7 mouse cellular contexts compared by ENCODE assay signal in the genomic region with DNA sequence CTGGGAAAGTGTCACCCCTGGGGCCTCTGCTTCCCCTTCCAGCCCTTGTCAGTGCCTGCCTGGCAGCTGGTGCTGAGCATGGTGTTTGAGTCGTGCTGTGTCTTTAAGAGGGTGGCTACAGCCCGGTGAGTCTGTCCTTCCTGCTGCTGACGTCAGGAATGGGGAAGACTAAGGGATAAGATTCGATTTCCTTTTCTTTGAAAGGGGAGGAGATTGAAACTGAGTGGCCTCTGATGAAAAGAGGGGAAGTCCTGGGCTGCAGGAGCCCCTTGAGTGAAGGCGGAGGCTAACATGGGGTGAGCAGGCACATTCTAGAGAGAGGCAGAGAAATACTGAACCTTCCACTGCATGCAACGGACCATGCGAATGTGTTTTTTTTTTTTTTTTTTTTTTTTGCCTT. TPM values are rescaled to one million over a fixed set of nuclear protein-coding genes. Genes with fewer than 3 reads are reported as not detected.
A peak's percentile ranks its signal among the peaks of the same experiment; 100 is the strongest.
DNase-seq lines count a peak whose midpoint lies in the region; ATAC-seq and TF ChIP-seq lines count a peak whose summit lies in the region.

No protein-coding gene starts in this region.

- peaks cover 18% of the 10 kb centered on the region; the same call in 1 of the 2 replicates for H3K36me3 ChIP-seq in hindbrain, postnatal 0 days (ENCODE audit: insufficient read depth, low read length)

- H3K4me3 ChIP-seq in gastrocnemius, adult 2 months, result peak overlapping the region; percentile 62
- peak overlapping the region; percentile 22 for H3K4me3 ChIP-seq in hindbrain, postnatal 0 days (ENCODE audit: low read length)

- H3K4me2 ChIP-seq in hindbrain, postnatal 0 days (ENCODE audit: low read depth, low read length), result peak overlapping the region; percentile 52

- intact Hi-C loops in gastrocnemius, adult 2 months (cut with DNase I), result loop anchor here (5.0 kb wide), 1 partner anchor 117 kb away; a partner anchor contains a TSS
- intact Hi-C loops in left cerebral cortex, postnatal 10 days (cut with DNase I), result no loop called here

- no peak for TF ChIP-seq CTCF in gastrocnemius, adult 2 months (IDR thresholded peaks at IDR 0.05)
- TF ChIP-seq CTCF in hindbrain, postnatal 0 days (IDR thresholded peaks at IDR 0.05; ENCODE audit: low read depth), result no peak

- H3K27me3 ChIP-seq in hindbrain, postnatal 0 days (ENCODE audit: insufficient read depth, low read length), result no peaks in the 10 kb centered on the region

- peak; percentile 23 for ATAC-seq in activated CD4-positive, CD25-positive, alpha-beta regulatory T cell, adult 4 months
- ATAC-seq in hindbrain, postnatal 0 days, result peak; percentile 77
- peak; percentile 60 for ATAC-seq in megakaryocyte progenitor cell, adult 5-6 weeks (replicated peaks; ENCODE audit: poor library complexity)

- peak overlapping the region; percentile 82 for H3K27ac ChIP-seq in gastrocnemius, adult 2 months
- H3K27ac ChIP-seq in hindbrain, postnatal 0 days, result peak overlapping the region; percentile 76

- peaks cover 16% of the 10 kb centered on the region for H3K4me1 ChIP-seq in hindbrain, postnatal 0 days (ENCODE audit: insufficient read depth, low read length)

- no peaks in the 10 kb centered on the region for H3K9me3 ChIP-seq in hindbrain, postnatal 0 days (ENCODE audit: low read length)

- 9% methylated on average over 7 of the region's 7 CpGs for WGBS in hindbrain, postnatal 0 days

- DNase-seq in cerebellum, postnatal 10 days, result peak; percentile 56 to 67
- peak; percentile 68 for DNase-seq in gastrocnemius, adult 2 months
- DNase-seq in hindbrain, postnatal 0 days (ENCODE audit: low spot score), result peak; percentile 81
- peak; percentile 75 to 83 for DNase-seq in left cerebral cortex, postnatal 10 days (ENCODE audit: extremely low spot score in 1 of 2, low spot score in 2 of 2)
- peak; percentile 80 for DNase-seq in skeletal muscle tissue, adult 2 months (ENCODE audit: low read depth, low spot score)

- peak overlapping the region; percentile 15 for H3K9ac ChIP-seq in hindbrain, postnatal 0 days (replicated peaks; ENCODE audit: low read length)

RNA-seq across cellular contexts. Expression of a gene that starts 4.8 kb away (rescaled TPM):
- 10 to 100 TPM; 36.6 to 42.8 TPM for polyA plus RNA-seq in activated CD4-positive, CD25-positive, alpha-beta regulatory T cell, adult 4 months (2017; shearing (Covaris generic))
- 10 to 100 TPM; 13.2 TPM for total RNA-seq in gastrocnemius, adult 2 months (2021)
- total RNA-seq in hindbrain, postnatal 0 days (2014; rRNA removed), result 20.1 and 32.6 TPM in 2 replicates
- polyA plus RNA-seq in hindbrain, postnatal 0 days (2015; fragmentation: Nextera tagmentation; extraction: Ambion mirVana), result 14.3 and 14.4 TPM in 2 replicates
- total RNA-seq in left cerebral cortex, postnatal 10 days (2021), result 10 to 100 TPM; 11.4 to 12.1 TPM
- 22.4 and 24.1 TPM in 2 replicates for total RNA-seq in megakaryocyte progenitor cell, adult 5-6 weeks (2015)
- 12.3 and 15.6 TPM in 2 replicates for total RNA-seq in megakaryocyte progenitor cell, adult 5-6 weeks (2017)

RNA-seq across cellular contexts. Expression of a gene that starts 16.3 kb away (rescaled TPM):
- polyA plus RNA-seq in activated CD4-positive, CD25-positive, alpha-beta regulatory T cell, adult 4 months (2017; shearing (Covaris generic)), result 1,000 to 10,000 TPM; 2,345 to 2,363 TPM
- total RNA-seq in gastrocnemius, adult 2 months (2021), result 10 to 100 TPM; 15.9 to 17.0 TPM
- 77.8 and 90.6 TPM in 2 replicates for total RNA-seq in hindbrain, postnatal 0 days (2014; rRNA removed)
- 74.5 and 77.6 TPM in 2 replicates for polyA plus RNA-seq in hindbrain, postnatal 0 days (2015; fragmentation: Nextera tagmentation; extraction: Ambion mirVana)
- total RNA-seq in left cerebral cortex, postnatal 10 days (2021), result 10 to 100 TPM; 46.2 to 56.7 TPM
- total RNA-seq in megakaryocyte progenitor cell, adult 5-6 weeks (2015), result 19.7 and 20.5 TPM in 2 replicates
- 74.8 and 94.4 TPM in 2 replicates for total RNA-seq in megakaryocyte progenitor cell, adult 5-6 weeks (2017)

RNA-seq across cellular contexts. Expression of a gene that starts 19.2 kb away (rescaled TPM):
- polyA plus RNA-seq in activated CD4-positive, CD25-positive, alpha-beta regulatory T cell, adult 4 months (2017; shearing (Covaris generic)), result 10 to 100 TPM; 15.3 to 16.3 TPM
- 1 to 10 TPM; 8.0 to 8.5 TPM for total RNA-seq in gastrocnemius, adult 2 months (2021)
- 39.5 and 52.3 TPM in 2 replicates for total RNA-seq in hindbrain, postnatal 0 days (2014; rRNA removed)
- 30.6 and 32.2 TPM in 2 replicates for polyA plus RNA-seq in hindbrain, postnatal 0 days (2015; fragmentation: Nextera tagmentation; extraction: Ambion mirVana)
- 10 to 100 TPM; 24.4 to 29.0 TPM for total RNA-seq in left cerebral cortex, postnatal 10 days (2021)
- total RNA-seq in megakaryocyte progenitor cell, adult 5-6 weeks (2015), result 13.3 and 17.6 TPM in 2 replicates
- 15.3 and 20.1 TPM in 2 replicates for total RNA-seq in megakaryocyte progenitor cell, adult 5-6 weeks (2017)

RNA-seq across cellular contexts. Expression of a gene that starts 27.6 kb away (rescaled TPM):
- polyA plus RNA-seq in activated CD4-positive, CD25-positive, alpha-beta regulatory T cell, adult 4 months (2017; shearing (Covaris generic)), result 10 to 100 TPM; 10.9 to 12.4 TPM
- 1 to 10 TPM; 6.5 to 7.9 TPM for total RNA-seq in gastrocnemius, adult 2 months (2021)
- total RNA-seq in hindbrain, postnatal 0 days (2014; rRNA removed), result 7.8 and 8.4 TPM in 2 replicates
- 5.1 and 6.7 TPM in 2 replicates for polyA plus RNA-seq in hindbrain, postnatal 0 days (2015; fragmentation: Nextera tagmentation; extraction: Ambion mirVana)
- 1 to 10 TPM; 6.4 TPM for total RNA-seq in left cerebral cortex, postnatal 10 days (2021)
- 5.8 and 8.6 TPM in 2 replicates for total RNA-seq in megakaryocyte progenitor cell, adult 5-6 weeks (2015)
- total RNA-seq in megakaryocyte progenitor cell, adult 5-6 weeks (2017), result 14.6 and 15.2 TPM in 2 replicates

RNA-seq across cellular contexts. Expression of a gene that starts 27.7 kb away (rescaled TPM):
- 100 to 1,000 TPM; 726 to 879 TPM for polyA plus RNA-seq in activated CD4-positive, CD25-positive, alpha-beta regulatory T cell, adult 4 months (2017; shearing (Covaris generic))
- 100 to 1,000 TPM; 316 to 321 TPM for total RNA-seq in gastrocnemius, adult 2 months (2021)
- total RNA-seq in hindbrain, postnatal 0 days (2014; rRNA removed), result 56.2 and 73.8 TPM in 2 replicates
- polyA plus RNA-seq in hindbrain, postnatal 0 days (2015; fragmentation: Nextera tagmentation; extraction: Ambion mirVana), result 764 and 779 TPM in 2 replicates
- total RNA-seq in left cerebral cortex, postnatal 10 days (2021), result 100 to 1,000 TPM; 384 to 385 TPM
- total RNA-seq in megakaryocyte progenitor cell, adult 5-6 weeks (2015), result 411 and 433 TPM in 2 replicates
- 121 and 130 TPM in 2 replicates for total RNA-seq in megakaryocyte progenitor cell, adult 5-6 weeks (2017)

Comparison
In these comparisons a context has a peak if more than half of its experiments do, and no peak if none do; other contexts are left out.
1. Peak in every context shown above with its lines: DNase-seq, ATAC-seq, H3K4me3 ChIP-seq and H3K27ac ChIP-seq.
2. ATAC-seq: peak in every context shown above with its lines; median percentile 77 in hindbrain, postnatal 0 days; 60 in megakaryocyte progenitor cell, adult 5-6 weeks; 23 in activated CD4-positive, CD25-positive, alpha-beta regulatory T cell, adult 4 months.